Mouse (Mus musculus): ENCODE data around the gene Olfr1126. TPM values are rescaled to one million over a fixed set of nuclear protein-coding genes. Genes with fewer than 3 reads are reported as not detected.

The Olfr1126 gene
- polyA plus RNA-seq, 1 experiment from 2014 or later = not detected

- Histone ChIP-seq H3K9me3 (ENCODE audit: control insufficient read depth, low read depth, low read length) (no peaks in the 10 kb centered on the region), H3K4me2 (replicated peaks; ENCODE audit: low read depth, low read length) (no peak within 1 kb of the TSS), H3K9ac (replicated peaks; ENCODE audit: low read depth, low read length) (no peak within 1 kb of the TSS), H3K4me3 (ENCODE audit: low read depth, low read length) (no peak within 1 kb of the TSS), H3K36me3 (ENCODE audit: control insufficient read depth, insufficient read depth, low read length) (no peaks in the 10 kb centered on the region), H3K4me1 (ENCODE audit: control insufficient read depth, insufficient read depth, low read length) (no peaks in the 10 kb centered on the region), H3K27me3 (ENCODE audit: control insufficient read depth, insufficient read depth, low read length) (no peaks in the 10 kb centered on the region), H3K27ac (ENCODE audit: low read length) (no peak within 1 kb of the TSS)
- WGBS = 83% methylated on average over 6 of the region's 6 CpGs
- ATAC-seq (ENCODE audit: insufficient number of reproducible peaks, insufficient read depth, low FRiP score, low read depth) = no peak
Observed at GRCm38 (mm10) chr2:87506265-87506664, 52.5 kb downstream of the Olfr1126 start, which contains the start of gene Pramel6. Gene Pramel6, plus strand, starts transcription at chr2:87506565.

Other genes with a start within 250 kb of the Olfr1126 start
- not detected in 2 replicates for gene Olfr1113, start 245.0 kb upstream of the Olfr1126 start, polyA plus RNA-seq (2014; fragmentation: Nextera tagmentation; extraction: Ambion mirVana)
- not detected in 2 replicates for gene Olfr1115, start 205.9 kb upstream of the Olfr1126 start, polyA plus RNA-seq (2014; fragmentation: Nextera tagmentation; extraction: Ambion mirVana)
- gene Olfr1116, start 186.4 kb upstream of the Olfr1126 start, polyA plus RNA-seq (2014; fragmentation: Nextera tagmentation; extraction: Ambion mirVana) = not detected in 2 replicates
- gene Olfr1118, start 146.4 kb upstream of the Olfr1126 start, polyA plus RNA-seq (2014; fragmentation: Nextera tagmentation; extraction: Ambion mirVana) = not detected in 2 replicates
- not detected in 2 replicates for gene Olfr1120, start 99.1 kb upstream of the Olfr1126 start, polyA plus RNA-seq (2014; fragmentation: Nextera tagmentation; extraction: Ambion mirVana)
- not detected in 2 replicates for gene Olfr1121, start 84.1 kb upstream of the Olfr1126 start, polyA plus RNA-seq (2014; fragmentation: Nextera tagmentation; extraction: Ambion mirVana)
- not detected in 2 replicates for gene Olfr1122, start 68.1 kb upstream of the Olfr1126 start, polyA plus RNA-seq (2014; fragmentation: Nextera tagmentation; extraction: Ambion mirVana)
- gene Olfr1123, start 37.3 kb upstream of the Olfr1126 start, polyA plus RNA-seq (2014; fragmentation: Nextera tagmentation; extraction: Ambion mirVana) = not detected in 2 replicates
- gene Olfr1124, start 23.7 kb upstream of the Olfr1126 start, polyA plus RNA-seq (2014; fragmentation: Nextera tagmentation; extraction: Ambion mirVana) = not detected in 2 replicates
- gene Pramel7, start 43.1 kb downstream of the Olfr1126 start, polyA plus RNA-seq (2014; fragmentation: Nextera tagmentation; extraction: Ambion mirVana) = not detected in 2 replicates
- gene Pramel6, start 52.6 kb downstream of the Olfr1126 start, polyA plus RNA-seq (2014; fragmentation: Nextera tagmentation; extraction: Ambion mirVana) = not detected in 2 replicates
- not detected in 2 replicates for gene Olfr153, start 77.8 kb downstream of the Olfr1126 start, polyA plus RNA-seq (2014; fragmentation: Nextera tagmentation; extraction: Ambion mirVana)
- not detected in 2 replicates for gene Olfr1128, start 91.6 kb downstream of the Olfr1126 start, polyA plus RNA-seq (2014; fragmentation: Nextera tagmentation; extraction: Ambion mirVana)
- not detected in 2 replicates for gene Olfr1129, start 119.9 kb downstream of the Olfr1126 start, polyA plus RNA-seq (2014; fragmentation: Nextera tagmentation; extraction: Ambion mirVana)
- not detected in 2 replicates for gene Olfr1130, start 152.2 kb downstream of the Olfr1126 start, polyA plus RNA-seq (2014; fragmentation: Nextera tagmentation; extraction: Ambion mirVana)
- not detected in 2 replicates for gene Olfr1131, start 173.1 kb downstream of the Olfr1126 start, polyA plus RNA-seq (2014; fragmentation: Nextera tagmentation; extraction: Ambion mirVana)
- not detected in 2 replicates for gene Olfr1132, start 183.6 kb downstream of the Olfr1126 start, polyA plus RNA-seq (2014; fragmentation: Nextera tagmentation; extraction: Ambion mirVana)
- not detected in 2 replicates for gene Olfr1133, start 193.4 kb downstream of the Olfr1126 start, polyA plus RNA-seq (2014; fragmentation: Nextera tagmentation; extraction: Ambion mirVana)
- not detected in 2 replicates for gene Olfr1134, start 204.5 kb downstream of the Olfr1126 start, polyA plus RNA-seq (2014; fragmentation: Nextera tagmentation; extraction: Ambion mirVana)
- not detected in 2 replicates for gene Olfr1135, start 219.7 kb downstream of the Olfr1126 start, polyA plus RNA-seq (2014; fragmentation: Nextera tagmentation; extraction: Ambion mirVana)
- not detected in 2 replicates for gene Olfr1136, start 240.0 kb downstream of the Olfr1126 start, polyA plus RNA-seq (2014; fragmentation: Nextera tagmentation; extraction: Ambion mirVana)